Mouse (Mus musculus) midbrain, embryonic 10.5 days (tissue): ENCODE measurements around the gene Nav2. TPM values are rescaled to one million over a fixed set of nuclear protein-coding genes. Genes with fewer than 3 reads are reported as not detected.

Experiments
- DNase-seq: peaks from one replicate; pipeline ENCODE4 v3.0.0-alpha.2; 2017; ENCODE audit warnings: low spot score
- H3K27ac ChIP-seq: fragments of 300-500 bp; sonication (generic); replicated peaks from 2 replicates; pipeline ENCODE4 v1.5.1; 2016; ENCODE audit warnings: mild to moderate bottlenecking
- H3K27me3 ChIP-seq: fragments of 300-500 bp; sonication (generic); 2 replicates; pipeline ENCODE4 v1.6.1; 2016; ENCODE audit warnings: low read depth, mild to moderate bottlenecking; ENCODE audit not compliant: poor library complexity, severe bottlenecking
- H3K36me3 ChIP-seq: fragments of 300-500 bp; sonication (generic); 2 replicates; pipeline ENCODE4 v1.6.1; 2016; ENCODE audit warnings: mild to moderate bottlenecking, moderate library complexity
- H3K4me1 ChIP-seq: fragments of 300-500 bp; sonication (generic); 2 replicates; pipeline ENCODE4 v1.6.1; 2016
- H3K4me3 ChIP-seq: fragments of 300-500 bp; sonication (generic); 2 replicates; pipeline ENCODE4 v1.5.1; 2016; ENCODE audit warnings: mild to moderate bottlenecking, moderate library complexity
- H3K9me3 ChIP-seq: fragments of 300-500 bp; sonication (generic); replicated peaks from 2 replicates; pipeline ENCODE4 v1.6.1; 2016; ENCODE audit warnings: mild to moderate bottlenecking
- WGBS: fragments of 180-500 bp; shearing (Covaris S2); methylation state at CpG from one replicate; pipeline ENCODE4 v1.1.7; 2016; 5-methylcytosine and 5-hydroxymethylcytosine counted together
- polyA plus RNA-seq: library from polyadenylated mRNA; unstranded; fragments of >200 nt; fragmentation: Nextera tagmentation; extraction: Ambion mirVana; gene quantifications from 2 replicates; pipeline ENCODE4 v1.2.1, GENCODE M21; 2016

Nav2 gene
- polyA plus RNA-seq, 1 experiment from 2014 or later: 13.7 TPM

GRCm38 (mm10) chr7:49359120-49359519, 450.6 kb downstream of the Nav2 start:
- Histone ChIP-seq H3K4me3 (no peak overlapping the region), H3K27ac (no peak overlapping the region), H3K36me3 (no peaks in the 10 kb centered on the region), H3K9me3 (no peaks in the 10 kb centered on the region), H3K4me1 (peaks cover 45% of the 10 kb centered on the region), H3K27me3 (no peaks in the 10 kb centered on the region; the same call in 1 of the 2 replicates)
- no peak for DNase-seq
- 93% methylated on average over 3 of the region's 3 CpGs for WGBS

- H3K27ac ChIP-seq: no peak overlapping the region; the same call in 1 of the 2 replicates
- no peaks in the 10 kb centered on the region for H3K9me3 ChIP-seq
- H3K36me3 ChIP-seq: no peaks in the 10 kb centered on the region
- 72% methylated on average over 3 of the region's 3 CpGs for WGBS
- no peaks in the 10 kb centered on the region; the same call in 1 of the 2 replicates for H3K27me3 ChIP-seq
- peaks cover 33% of the 10 kb centered on the region for H3K4me1 ChIP-seq
- H3K4me3 ChIP-seq: no peak overlapping the region
- DNase-seq: no peak
Observed at GRCm38 (mm10) chr7:49360597-49360996, 452.1 kb downstream of the Nav2 start.

GRCm38 (mm10) chr7:49361465-49362090, 453.1 kb downstream of the Nav2 start:
- H3K36me3 ChIP-seq: no peaks in the 10 kb centered on the region
- DNase-seq: no peak
- WGBS: 61% methylated on average over 9 of the region's 9 CpGs
- no peak overlapping the region for H3K4me3 ChIP-seq
- no peaks in the 10 kb centered on the region; the same call in 1 of the 2 replicates for H3K27me3 ChIP-seq
- peaks cover 33% of the 10 kb centered on the region for H3K4me1 ChIP-seq
- no peaks in the 10 kb centered on the region for H3K9me3 ChIP-seq
- peak overlapping the region; percentile 46; the same call in 1 of the 2 replicates for H3K27ac ChIP-seq

GRCm38 (mm10) chr7:49364486-49365162, 456.1 kb downstream of the Nav2 start:
- Histone ChIP-seq H3K27me3 (no peaks in the 10 kb centered on the region; the same call in 1 of the 2 replicates), H3K4me1 (peaks cover 39% of the 10 kb centered on the region), H3K27ac (no peak overlapping the region), H3K36me3 (no peaks in the 10 kb centered on the region), H3K9me3 (no peaks in the 10 kb centered on the region), H3K4me3 (no peak overlapping the region)
- WGBS: 96% methylated on average over 13 of the region's 13 CpGs
- no peak for DNase-seq

GRCm38 (mm10) chr7:49368590-49368989, 460.1 kb downstream of the Nav2 start:
- Histone ChIP-seq H3K9me3 (no peaks in the 10 kb centered on the region), H3K4me3 (no peak overlapping the region), H3K36me3 (no peaks in the 10 kb centered on the region), H3K27ac (no peak overlapping the region), H3K4me1 (peaks cover 29% of the 10 kb centered on the region), H3K27me3 (no peaks in the 10 kb centered on the region)
- WGBS: 86% methylated on average over 5 of the region's 5 CpGs
- no peak for DNase-seq

GRCm38 (mm10) chr7:49369006-49369405, 460.5 kb downstream of the Nav2 start:
- WGBS: 66% methylated on average over 3 of the region's 3 CpGs
- no peaks in the 10 kb centered on the region for H3K9me3 ChIP-seq
- no peak overlapping the region for H3K27ac ChIP-seq
- peaks cover 32% of the 10 kb centered on the region for H3K4me1 ChIP-seq
- H3K4me3 ChIP-seq: no peak overlapping the region
- H3K27me3 ChIP-seq: no peaks in the 10 kb centered on the region
- DNase-seq: no peak
- H3K36me3 ChIP-seq: no peaks in the 10 kb centered on the region

GRCm38 (mm10) chr7:49369809-49370473, 461.4 kb downstream of the Nav2 start:
- Histone ChIP-seq H3K27ac (no peak overlapping the region), H3K9me3 (no peaks in the 10 kb centered on the region), H3K4me3 (no peak overlapping the region), H3K4me1 (peaks cover 40% of the 10 kb centered on the region), H3K36me3 (no peaks in the 10 kb centered on the region), H3K27me3 (no peaks in the 10 kb centered on the region)
- no peak for DNase-seq
- WGBS: 92% methylated on average over 10 of the region's 10 CpGs

GRCm38 (mm10) chr7:49371345-49371744, 462.8 kb downstream of the Nav2 start:
- Histone ChIP-seq H3K4me3 (no peak overlapping the region), H3K27me3 (no peaks in the 10 kb centered on the region), H3K36me3 (no peaks in the 10 kb centered on the region), H3K4me1 (peaks cover 54% of the 10 kb centered on the region), H3K9me3 (no peaks in the 10 kb centered on the region), H3K27ac (no peak overlapping the region)
- WGBS: 98% methylated on average over 2 of the region's 2 CpGs
- no peak for DNase-seq

GRCm38 (mm10) chr7:49371972-49372371, 463.5 kb downstream of the Nav2 start:
- H3K4me1 ChIP-seq: peaks cover 60% of the 10 kb centered on the region
- no peak for DNase-seq
- no peaks in the 10 kb centered on the region for H3K27me3 ChIP-seq
- H3K4me3 ChIP-seq: no peak overlapping the region
- H3K9me3 ChIP-seq: no peaks in the 10 kb centered on the region
- H3K36me3 ChIP-seq: no peaks in the 10 kb centered on the region
- no peak overlapping the region for H3K27ac ChIP-seq
- 89% methylated on average over 7 of the region's 7 CpGs for WGBS

GRCm38 (mm10) chr7:49373173-49373572, 464.7 kb downstream of the Nav2 start:
- H3K27ac ChIP-seq: no peak overlapping the region
- H3K9me3 ChIP-seq: no peaks in the 10 kb centered on the region
- peaks cover 70% of the 10 kb centered on the region for H3K4me1 ChIP-seq
- H3K4me3 ChIP-seq: no peak overlapping the region
- H3K36me3 ChIP-seq: peaks cover 8% of the 10 kb centered on the region; the same call in 1 of the 2 replicates
- no peak for DNase-seq
- H3K27me3 ChIP-seq: no peaks in the 10 kb centered on the region
- 94% methylated on average over 1 of the region's 1 CpGs for WGBS

GRCm38 (mm10) chr7:49373661-49374060, 465.1 kb downstream of the Nav2 start:
- peaks cover 8% of the 10 kb centered on the region; the same call in 1 of the 2 replicates for H3K36me3 ChIP-seq
- no peak overlapping the region for H3K27ac ChIP-seq
- H3K27me3 ChIP-seq: no peaks in the 10 kb centered on the region
- peaks cover 71% of the 10 kb centered on the region for H3K4me1 ChIP-seq
- H3K4me3 ChIP-seq: no peak overlapping the region
- H3K9me3 ChIP-seq: no peaks in the 10 kb centered on the region
- no peak for DNase-seq
- WGBS: 91% methylated on average over 3 of the region's 3 CpGs

- H3K27me3 ChIP-seq: no peaks in the 10 kb centered on the region
- H3K27ac ChIP-seq: peak overlapping the region; percentile 71
- peaks cover 8% of the 10 kb centered on the region; the same call in 1 of the 2 replicates for H3K36me3 ChIP-seq
- DNase-seq: peak; percentile 74
- peaks cover 63% of the 10 kb centered on the region for H3K4me1 ChIP-seq
- no peak overlapping the region for H3K4me3 ChIP-seq
- no peaks in the 10 kb centered on the region for H3K9me3 ChIP-seq
- 4% methylated on average over 9 of the region's 9 CpGs for WGBS
Observed at GRCm38 (mm10) chr7:49375499-49375974, 467.0 kb downstream of the Nav2 start.
